Mouse (Mus musculus) gastrocnemius, adult 2 months (tissue): ENCODE measurements around the gene Gnao1. TPM values are rescaled to one million over a fixed set of nuclear protein-coding genes. Genes with fewer than 3 reads are reported as not detected.

ENCODE experiments used
- DNase-seq: peaks from one replicate; pipeline ENCODE4 v3.0.0; 2022
- H3K27ac ChIP-seq: fragments of 200-600 bp; 2 replicates; pipeline ENCODE4 v1.8.1; 2022; ENCODE audit warnings: mild to moderate bottlenecking
- H3K4me3 ChIP-seq: fragments of 200-600 bp; 2 replicates; pipeline ENCODE4 v1.8.1; 2022; ENCODE audit warnings: mild to moderate bottlenecking, moderate library complexity
- CTCF ChIP-seq: fragments of 200-600 bp; IDR thresholded peaks from 2 replicates; pipeline ENCODE4 v1.8.1; 2022; ENCODE audit warnings: antibody characterized with exemption, mild to moderate bottlenecking, moderate library complexity
- intact Hi-C: fragments of 180-260 bp; cut with DNase I; formaldehyde crosslinking; loops from one replicate; pipeline ENCODE4 v1.15.1; 2025
- total RNA-seq, 2 experiments: library from RNA; stranded (reverse); gene quantifications; 2 replicates each; pipeline ENCODE4 v1.2.3; 2021

Gene Gnao1
- total RNA-seq, 2 experiments from 2014 or later, result 7.5 to 7.7 TPM

- DNase-seq, result peak; percentile 56
- H3K4me3 ChIP-seq, result no peak overlapping the region
- peak overlapping the region; percentile 43 for H3K27ac ChIP-seq
- no peak for TF ChIP-seq CTCF
- intact Hi-C loops, result no loop called here
These were observed 108.2 kb downstream of the Gnao1 start for GRCm38 (mm10) chr8:93917859-93918421.

- no peak overlapping the region for H3K4me3 ChIP-seq
- TF ChIP-seq CTCF, result no peak
- H3K27ac ChIP-seq, result peak overlapping the region; percentile 43; the same call in 1 of the 2 replicates
- intact Hi-C loops, result no loop called here
- no peak for DNase-seq
These were observed 108.8 kb downstream of the Gnao1 start for GRCm38 (mm10) chr8:93918580-93918979.

GRCm38 (mm10) chr8:93919422-93919821 is 109.7 kb downstream of the Gnao1 start:
- no peak for DNase-seq
- intact Hi-C loops, result no loop called here
- Histone ChIP-seq H3K4me3 (no peak overlapping the region), H3K27ac (no peak overlapping the region)
- TF ChIP-seq CTCF, result no peak

- no peak for TF ChIP-seq CTCF
- Histone ChIP-seq H3K4me3 (no peak overlapping the region), H3K27ac (no peak overlapping the region)
- intact Hi-C loops, result no loop called here
- no peak for DNase-seq
These were observed 110.3 kb downstream of the Gnao1 start for GRCm38 (mm10) chr8:93919916-93920589.

- TF ChIP-seq CTCF, result no peak
- DNase-seq, result no peak
- Histone ChIP-seq H3K4me3 (no peak overlapping the region), H3K27ac (no peak overlapping the region)
- intact Hi-C loops, result no loop called here
These were observed 110.8 kb downstream of the Gnao1 start for GRCm38 (mm10) chr8:93920590-93920948.

- Histone ChIP-seq H3K27ac (peak overlapping the region; percentile 31; the same call in 1 of the 2 replicates), H3K4me3 (no peak overlapping the region)
- intact Hi-C loops, result no loop called here
- peak; percentile 74 for DNase-seq
- no peak for TF ChIP-seq CTCF
These were observed 114.2 kb downstream of the Gnao1 start for GRCm38 (mm10) chr8:93923897-93924334.

GRCm38 (mm10) chr8:93925513-93925912 is 115.7 kb downstream of the Gnao1 start:
- DNase-seq, result no peak
- Histone ChIP-seq H3K27ac (no peak overlapping the region), H3K4me3 (no peak overlapping the region)
- no peak for TF ChIP-seq CTCF
- intact Hi-C loops, result no loop called here

- no peak for TF ChIP-seq CTCF
- H3K4me3 ChIP-seq, result no peak overlapping the region
- H3K27ac ChIP-seq, result no peak overlapping the region
- intact Hi-C loops, result no loop called here
- no peak for DNase-seq
These were observed 119.5 kb downstream of the Gnao1 start for GRCm38 (mm10) chr8:93929233-93929632.

GRCm38 (mm10) chr8:93931336-93931735 is 121.6 kb downstream of the Gnao1 start:
- H3K27ac ChIP-seq, result no peak overlapping the region
- no peak for DNase-seq
- no peak for TF ChIP-seq CTCF
- H3K4me3 ChIP-seq, result no peak overlapping the region
- intact Hi-C loops, result loop anchor here (5.0 kb wide), 1 partner anchor 119 kb away; no protein-coding TSS in a partner anchor

GRCm38 (mm10) chr8:93932873-93933272 is 123.1 kb downstream of the Gnao1 start:
- no peak; the same call in 1 of the 2 replicates for TF ChIP-seq CTCF
- intact Hi-C loops, result loop anchor here (1.0 to 5.0 kb wide), 3 partner anchors 121 to 341 kb away; no protein-coding TSS in a partner anchor
- H3K27ac ChIP-seq, result no peak overlapping the region
- peak; percentile 87 for DNase-seq
- H3K4me3 ChIP-seq, result no peak overlapping the region

- intact Hi-C loops, result loop anchor here (1.0 to 5.0 kb wide), 3 partner anchors 121 to 341 kb away; no protein-coding TSS in a partner anchor
- DNase-seq, result no peak
- no peak overlapping the region for H3K4me3 ChIP-seq
- no peak overlapping the region for H3K27ac ChIP-seq
- no peak for TF ChIP-seq CTCF
These were observed 123.5 kb downstream of the Gnao1 start for GRCm38 (mm10) chr8:93933288-93933687.

GRCm38 (mm10) chr8:93938193-93938592 is 128.4 kb downstream of the Gnao1 start:
- intact Hi-C loops, result no loop called here
- TF ChIP-seq CTCF, result no peak

GRCm38 (mm10) chr8:93940542-93941423 is 131.0 kb downstream of the Gnao1 start:
- no peak overlapping the region for H3K4me3 ChIP-seq

More at GRCm38 (mm10) chr8:93938193-93938592, 128.4 kb downstream of the Gnao1 start:
- Histone ChIP-seq H3K4me3 (no peak overlapping the region), H3K27ac (no peak overlapping the region)
- DNase-seq, result no peak

More at GRCm38 (mm10) chr8:93940542-93941423, 131.0 kb downstream of the Gnao1 start:
- no peak for TF ChIP-seq CTCF
- intact Hi-C loops, result no loop called here
- H3K27ac ChIP-seq, result peak overlapping the region; percentile 5; the same call in 1 of the 2 replicates
- no peak for DNase-seq
